Mouse (Mus musculus): Measurements from ENCODE around the gene Spc25.

GRCm38 (mm10) chr2:69222815-69223214 is 16.8 kb upstream of the Spc25 start:
- TF ChIP-seq POLR2A (IDR thresholded peaks at IDR 0.05; ENCODE audit: insufficient read length, low read depth) (no peak), POLR2AphosphoS2 (IDR thresholded peaks at IDR 0.05; ENCODE audit: insufficient read length, low read depth) (no peak), TCF12 (IDR thresholded peaks at IDR 0.05; ENCODE audit: insufficient read depth, poor library complexity, severe bottlenecking) (no peak)
